Mouse (Mus musculus) myocyte (in vitro differentiated cells): ENCODE measurements around the gene Pdzrn4.
A peak's percentile ranks its signal among the peaks of the same experiment; 100 is the strongest.

Source experiments
- POLR2A ChIP-seq: IDR thresholded peaks from one replicate; pipeline ENCODE4 v1.6.1; 2011; ENCODE audit warnings: low read depth, mild to moderate bottlenecking, control low read depth, moderate library complexity; ENCODE audit not compliant: insufficient read length
- POLR2AphosphoS2 ChIP-seq: IDR thresholded peaks from one replicate; pipeline ENCODE4 v1.6.1; 2011; ENCODE audit warnings: low read depth, control low read depth; ENCODE audit not compliant: insufficient read length
- TCF12 ChIP-seq: IDR thresholded peaks from one replicate; pipeline ENCODE4 v1.6.1; 2011; ENCODE audit warnings: mild to moderate bottlenecking, control low read depth; ENCODE audit not compliant: poor library complexity, insufficient read depth, severe bottlenecking

- no peak for TF ChIP-seq POLR2A
- peak; percentile 40 for TF ChIP-seq TCF12
- TF ChIP-seq POLR2AphosphoS2: no peak
Observed at GRCm38 (mm10) chr15:92610866-92611265, 214.2 kb downstream of the Pdzrn4 start.
